Mouse (Mus musculus) 3134 (cell line): ENCODE measurements around the gene Olfr417.
"Not testable (repeated sequence)": the region's sequence is repeated elsewhere in the genome, so short reads cannot be mapped to it uniquely, and the experiment has no call there.

ENCODE experiments used
- DNase-seq: peaks from one replicate; pipeline ENCODE4 v3.0.0-alpha.2; 2011; ENCODE audit warnings: low spot score; ENCODE audit not compliant: insufficient read length; ENCODE audit errors: extremely low read depth

The Olfr417 gene

DNA sequence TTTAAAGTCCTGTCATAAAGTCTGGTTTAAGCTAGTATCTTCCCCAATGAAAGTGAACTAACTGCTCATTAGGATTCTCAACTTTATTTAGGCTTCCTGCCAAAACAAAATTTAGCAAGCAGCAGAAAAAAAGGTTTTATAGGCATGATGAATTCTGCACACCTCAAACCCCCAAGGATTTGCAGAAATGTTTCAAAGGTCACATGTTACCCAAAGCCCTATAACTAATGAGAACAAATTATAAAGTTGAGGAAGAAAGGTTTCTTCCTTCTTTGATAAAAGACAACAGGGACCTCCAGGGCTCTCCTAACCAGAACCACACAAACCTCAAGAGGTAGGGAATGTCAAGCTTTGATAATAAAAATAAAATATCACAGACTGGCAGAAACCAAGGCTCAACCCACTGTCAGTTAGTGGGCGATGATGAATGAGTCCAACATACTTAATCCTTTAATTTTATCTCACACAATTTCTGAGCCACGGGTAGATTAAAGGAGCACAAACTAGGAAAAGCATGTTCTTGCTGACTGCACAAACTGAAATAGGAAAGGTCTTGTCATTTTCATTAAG lies at the start of gene Olfr417:
TSS of gene Olfr417 (plus strand) at position 241 of the 570 bp plus-strand sequence.
- DNase-seq, result no peak

DNA sequence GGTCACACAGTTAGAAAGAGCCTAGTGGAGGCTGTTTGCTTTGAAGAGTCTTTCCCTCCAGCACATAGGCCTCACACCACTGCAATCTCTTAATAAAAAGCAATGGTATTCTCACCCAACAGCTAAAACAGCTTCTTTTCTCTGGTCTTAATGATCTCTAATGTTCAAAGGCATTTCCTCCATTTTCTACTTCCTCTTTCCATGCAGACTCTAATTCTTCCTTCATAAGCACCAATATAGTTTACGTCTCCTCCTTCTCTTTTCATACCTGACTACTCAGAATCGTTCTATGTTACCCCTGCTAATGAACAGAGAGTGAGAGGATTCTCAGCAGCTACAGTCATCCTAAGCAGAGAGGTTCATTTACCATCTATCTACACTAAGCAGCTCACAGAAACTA lies 47.6 kb upstream of the Olfr417 start:
- no peak for DNase-seq

DNA sequence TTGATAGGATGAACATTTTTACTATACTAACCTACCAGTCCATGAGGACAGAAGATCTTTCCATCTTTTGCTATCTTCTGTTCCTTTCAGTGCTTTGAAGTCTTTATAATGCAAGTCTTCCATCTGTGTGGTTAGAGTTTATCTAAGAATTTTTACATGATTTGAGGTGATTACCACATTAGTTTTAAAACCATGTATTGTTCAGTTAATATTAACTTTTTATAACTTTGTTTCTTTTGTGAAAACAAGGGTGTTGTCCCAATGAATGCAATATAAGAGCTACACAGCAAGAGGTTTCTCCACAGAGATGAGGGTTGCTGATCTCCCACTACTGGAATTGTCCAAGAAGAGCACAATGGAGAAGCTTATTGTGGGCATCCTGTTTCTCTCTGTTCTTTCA lies 34.7 kb upstream of the Olfr417 start, which contains the start of gene Mptx1:
TSS of gene Mptx1 (plus strand) at position 301 of the 400 bp plus-strand sequence.
- DNase-seq, result no peak

DNA sequence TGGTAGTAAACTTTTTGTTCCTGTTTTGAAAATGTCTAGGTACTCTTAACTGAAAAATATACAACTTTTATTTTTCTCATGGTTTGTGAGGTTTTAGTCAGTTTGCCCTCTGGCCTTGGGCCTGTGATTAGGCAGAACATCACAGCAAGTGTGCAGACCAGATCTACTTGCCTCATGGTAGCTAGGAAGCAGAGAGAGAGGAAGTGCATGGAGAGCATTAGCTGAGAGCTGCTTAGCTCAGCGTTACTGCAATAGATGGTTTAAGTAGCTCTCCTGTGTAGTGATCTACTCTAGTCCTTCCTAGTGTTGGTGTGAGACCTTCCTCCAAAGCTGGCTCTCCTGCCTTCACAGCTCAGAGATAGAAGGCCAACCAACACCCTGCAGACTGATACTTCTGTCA lies 11.3 kb upstream of the Olfr417 start:
- not testable (repeated sequence) for DNase-seq

DNA sequence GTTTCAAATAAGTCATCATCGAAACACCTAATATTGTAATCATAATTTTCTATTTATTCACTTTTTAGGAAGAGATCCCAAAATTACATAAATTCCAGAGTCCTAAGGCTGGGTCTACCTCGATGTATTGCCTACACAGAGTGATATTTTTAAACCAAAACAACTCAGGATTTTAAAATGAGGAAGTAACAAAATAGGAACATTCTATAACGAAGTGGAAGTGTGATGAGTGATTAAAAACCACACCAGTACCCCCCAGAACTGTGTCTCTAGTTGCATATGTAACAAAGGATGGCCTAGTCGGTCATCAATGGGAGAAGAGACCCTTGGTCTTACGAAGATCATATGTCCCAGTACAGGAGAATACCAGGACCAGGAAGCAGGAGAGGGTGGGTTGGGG lies 10.3 kb upstream of the Olfr417 start:
- DNase-seq, result no peak

DNA sequence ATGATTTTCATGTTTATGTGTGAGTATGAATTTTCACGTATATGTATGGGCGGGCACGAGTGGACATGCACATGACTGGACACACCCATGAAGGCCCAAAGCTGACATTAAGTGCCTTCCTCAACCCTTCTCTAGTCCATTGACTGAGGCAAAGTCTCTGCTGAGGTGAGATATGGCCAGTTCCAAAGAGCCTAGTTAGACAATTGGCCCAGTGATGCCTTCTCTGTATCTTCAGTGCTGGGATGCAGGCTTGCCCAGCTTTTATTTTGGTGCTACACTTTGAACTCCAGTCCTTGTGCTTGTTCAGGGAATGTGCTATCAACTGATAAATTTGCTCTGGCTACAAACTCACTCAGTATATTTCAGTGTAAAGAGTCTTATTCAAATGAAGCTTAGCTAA lies 8.9 kb downstream of the Olfr417 start:
- no peak for DNase-seq

DNA sequence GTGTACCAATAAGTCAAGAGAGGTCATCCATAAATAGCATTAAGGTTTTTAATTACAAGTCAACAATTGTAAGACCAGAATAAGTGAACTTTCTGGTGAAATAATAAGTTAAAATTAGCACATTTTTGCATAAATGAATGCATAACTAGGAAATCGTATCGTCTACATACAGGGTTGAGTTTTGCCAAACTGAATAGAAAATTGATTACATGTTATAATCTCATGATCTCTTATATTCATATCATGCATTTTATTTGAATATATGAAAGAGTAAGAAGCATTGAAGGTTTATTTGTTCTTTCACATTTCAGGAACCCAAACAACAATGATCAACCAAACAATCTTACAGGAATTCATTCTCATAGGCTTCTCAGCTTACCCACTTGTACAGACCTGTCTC lies 25.8 kb downstream of the Olfr417 start, which contains the start of gene Olfr248:
TSS of gene Olfr248 (plus strand) at position 301 of the 400 bp plus-strand sequence.
- DNase-seq, result no peak

DNA sequence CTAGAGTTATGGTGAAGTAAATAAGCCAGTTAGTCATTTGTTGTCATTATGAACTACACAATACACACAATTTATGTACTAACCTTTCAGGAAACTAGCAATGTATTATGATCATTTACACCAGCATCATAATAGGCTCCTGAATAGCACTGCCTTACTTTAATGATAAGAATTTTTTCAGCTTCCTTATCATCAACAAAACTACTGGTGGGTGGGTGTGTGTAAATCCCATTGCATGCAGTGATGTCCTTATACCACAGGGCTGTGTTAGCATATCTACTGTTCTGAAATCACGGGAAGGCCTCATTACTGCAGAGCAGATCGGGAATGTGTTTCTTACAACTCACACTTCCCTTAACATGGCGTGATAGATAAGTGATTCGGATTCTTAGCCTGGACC lies 58.0 kb downstream of the Olfr417 start:
- DNase-seq, result no peak

DNA sequence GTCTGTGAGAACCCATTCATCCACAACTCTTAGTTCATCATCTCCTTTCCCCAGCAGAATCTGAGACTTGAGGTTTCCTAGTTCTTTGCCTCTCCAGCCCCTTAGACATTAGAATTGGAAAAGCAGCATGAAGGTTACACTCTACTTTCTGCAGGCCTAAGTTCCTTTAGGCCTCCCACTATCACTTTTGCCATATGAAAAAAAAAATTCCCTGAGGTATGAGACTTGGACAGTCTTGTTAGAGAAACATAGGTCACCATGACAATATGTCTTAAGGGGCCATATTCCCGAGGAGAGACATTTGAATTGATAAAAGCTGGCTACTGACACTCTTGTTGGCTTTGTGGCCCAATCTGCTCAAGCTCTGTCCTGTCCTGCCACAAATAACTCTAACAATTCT lies 58.8 kb downstream of the Olfr417 start, which contains the start of gene Olfr414:
TSS of gene Olfr414 (plus strand) at position 301 of the 400 bp plus-strand sequence.
- no peak for DNase-seq
